Mouse (Mus musculus) thymus, postnatal 25 days (tissue): ENCODE results near the gene March10.
A peak's percentile ranks its signal among the peaks of the same experiment; 100 is the strongest.

Source experiments
- DNase-seq: peaks from one replicate; pipeline ENCODE4 v3.0.0; 2022

March10 gene

GRCm38 (mm10) chr11:105390290-105390689 is 66.2 kb downstream of the March10 start:
- DNase-seq = no peak

- no peak for DNase-seq
Measured at GRCm38 (mm10) chr11:105388636-105389035, 67.9 kb downstream of the March10 start.

GRCm38 (mm10) chr11:105385266-105385665 is 71.3 kb downstream of the March10 start:
- no peak for DNase-seq

- DNase-seq = no peak
Measured at GRCm38 (mm10) chr11:105375821-105376235, 80.7 kb downstream of the March10 start.

GRCm38 (mm10) chr11:105374526-105375175 is 81.9 kb downstream of the March10 start:
- no peak for DNase-seq

- DNase-seq = no peak
Measured at GRCm38 (mm10) chr11:105373881-105374280, 82.7 kb downstream of the March10 start.

GRCm38 (mm10) chr11:105371818-105372217 is 84.7 kb downstream of the March10 start:
- DNase-seq = no peak

- no peak for DNase-seq
Measured at GRCm38 (mm10) chr11:105369526-105370386, 86.8 kb downstream of the March10 start.

- no peak for DNase-seq
Measured at GRCm38 (mm10) chr11:105368833-105369232, 87.7 kb downstream of the March10 start.

GRCm38 (mm10) chr11:105367163-105367562 is 89.4 kb downstream of the March10 start:
- DNase-seq = no peak

- DNase-seq = no peak
Measured at GRCm38 (mm10) chr11:105366051-105366450, 90.5 kb downstream of the March10 start.

- DNase-seq = no peak
Measured at GRCm38 (mm10) chr11:105365611-105366010, 90.9 kb downstream of the March10 start.

- DNase-seq = peak; percentile 42
Measured at GRCm38 (mm10) chr11:105364386-105365065, 92.0 kb downstream of the March10 start.

GRCm38 (mm10) chr11:105363598-105364385 is 92.7 kb downstream of the March10 start:
- DNase-seq = no peak

GRCm38 (mm10) chr11:105362946-105363597 is 93.5 kb downstream of the March10 start:
- peak; percentile 81 for DNase-seq

GRCm38 (mm10) chr11:105362041-105362765 is 94.3 kb downstream of the March10 start:
- DNase-seq = no peak

- no peak for DNase-seq
Measured at GRCm38 (mm10) chr11:105356301-105356700, 100.2 kb downstream of the March10 start.

GRCm38 (mm10) chr11:105353891-105354280 is 102.6 kb downstream of the March10 start:
- no peak for DNase-seq

- DNase-seq = no peak
Measured at GRCm38 (mm10) chr11:105352954-105353890, 103.3 kb downstream of the March10 start.

- no peak for DNase-seq
Measured at GRCm38 (mm10) chr11:105352152-105352551, 104.4 kb downstream of the March10 start.
